Mouse (Mus musculus) cortical plate, adult 2 months (tissue): Measurements from ENCODE around the gene Abcc1. TPM values are rescaled to one million over a fixed set of nuclear protein-coding genes. Genes with fewer than 3 reads are reported as not detected.

ENCODE experiments used
- H3K27ac ChIP-seq: fragments of 200-500 bp; 2 replicates; pipeline ENCODE4 v1.5.1; 2012; ENCODE audit warnings: low read length, control low read depth, inconsistent platforms; ENCODE audit not compliant: insufficient read depth
- H3K4me1 ChIP-seq: fragments of 200-500 bp; 2 replicates; pipeline ENCODE4 v1.6.1; 2011; ENCODE audit warnings: low read length; ENCODE audit not compliant: control insufficient read depth, insufficient read depth
- H3K4me3 ChIP-seq: fragments of 200-500 bp; 2 replicates; pipeline ENCODE4 v1.5.1; 2011; ENCODE audit warnings: mild to moderate bottlenecking, low read length, control low read depth; ENCODE audit not compliant: insufficient read depth
- CTCF ChIP-seq: fragments of 200-500 bp; IDR thresholded peaks from 2 replicates; pipeline ENCODE4 v1.5.1; 2011; ENCODE audit warnings: mild to moderate bottlenecking, control low read depth, low read length; ENCODE audit not compliant: insufficient read depth; ENCODE audit errors: extremely low read depth
- POLR2A ChIP-seq: fragments of 200-500 bp; IDR thresholded peaks from 2 replicates; pipeline ENCODE4 v1.6.1; 2011; ENCODE audit warnings: mild to moderate bottlenecking, low read length, control low read depth; ENCODE audit not compliant: insufficient read depth; ENCODE audit errors: extremely low read depth
- polyA plus RNA-seq: library from polyadenylated mRNA; depleted of rRNA; stranded (reverse); fragments of >200 nt; gene quantifications from 2 replicates; pipeline ENCODE4 v1.2.3, GENCODE M21; 2012; rRNA removed

The Abcc1 gene
- polyA plus RNA-seq, 1 experiment = 13.1 TPM

- TF ChIP-seq CTCF (no peak), POLR2A (no peak)
- no peak overlapping the region for H3K27ac ChIP-seq
- no peaks in the 10 kb centered on the region for H3K4me1 ChIP-seq
- H3K4me3 ChIP-seq = no peak overlapping the region
These were observed 115.5 kb downstream of the Abcc1 start for GRCm38 (mm10) chr16:14476701-14477400.

GRCm38 (mm10) chr16:14477510-14478300 is 116.3 kb downstream of the Abcc1 start:
- Histone ChIP-seq H3K4me1 (no peaks in the 10 kb centered on the region), H3K4me3 (no peak overlapping the region), H3K27ac (no peak overlapping the region)
- TF ChIP-seq CTCF = no peak
- TF ChIP-seq POLR2A = no peak

- Histone ChIP-seq H3K27ac (no peak overlapping the region), H3K4me3 (no peak overlapping the region), H3K4me1 (no peaks in the 10 kb centered on the region)
- TF ChIP-seq POLR2A (no peak), CTCF (no peak)
These were observed 118.3 kb downstream of the Abcc1 start for GRCm38 (mm10) chr16:14479641-14480040.

GRCm38 (mm10) chr16:14483221-14483620 is 121.9 kb downstream of the Abcc1 start:
- no peak for TF ChIP-seq POLR2A
- TF ChIP-seq CTCF = no peak
- no peak overlapping the region for H3K27ac ChIP-seq
- no peak overlapping the region for H3K4me3 ChIP-seq
- H3K4me1 ChIP-seq = no peaks in the 10 kb centered on the region

- H3K27ac ChIP-seq = no peak overlapping the region
- H3K4me1 ChIP-seq = no peaks in the 10 kb centered on the region
- TF ChIP-seq CTCF (no peak), POLR2A (no peak)
- H3K4me3 ChIP-seq = no peak overlapping the region
These were observed 132.2 kb downstream of the Abcc1 start for GRCm38 (mm10) chr16:14493491-14494114.

- H3K27ac ChIP-seq = no peak overlapping the region
- no peak overlapping the region for H3K4me3 ChIP-seq
- TF ChIP-seq POLR2A (no peak), CTCF (no peak)
- no peaks in the 10 kb centered on the region for H3K4me1 ChIP-seq
These were observed 140.4 kb downstream of the Abcc1 start for GRCm38 (mm10) chr16:14501649-14502360.

GRCm38 (mm10) chr16:14506461-14506860 is 145.1 kb downstream of the Abcc1 start:
- Histone ChIP-seq H3K27ac (no peak overlapping the region), H3K4me3 (no peak overlapping the region), H3K4me1 (no peaks in the 10 kb centered on the region)
- no peak for TF ChIP-seq POLR2A
- TF ChIP-seq CTCF = no peak

Other genes with a start within 250 kb of the Abcc1 start
- 28.0 and 30.0 TPM in 2 replicates for gene Nde1, start 198.3 kb upstream of the Abcc1 start, polyA plus RNA-seq
- 45.4 and 46.7 TPM in 2 replicates for gene Marf1, start 198.2 kb upstream of the Abcc1 start, polyA plus RNA-seq
- gene Myh11, start 70.2 kb upstream of the Abcc1 start, polyA plus RNA-seq = 4.1 and 4.8 TPM in 2 replicates
- 73.1 and 79.8 TPM in 2 replicates for gene Fopnl, start 44.2 kb upstream of the Abcc1 start, polyA plus RNA-seq
- gene A630010A05Rik, start 200.8 kb downstream of the Abcc1 start, polyA plus RNA-seq = not detected in 2 replicates